Mouse (Mus musculus): ENCODE results near the gene Uqcrq. TPM values are rescaled to one million over a fixed set of nuclear protein-coding genes. Genes with fewer than 3 reads are reported as not detected.
A peak's percentile ranks its signal among the peaks of the same experiment; 100 is the strongest.

Gene Uqcrq
- polyA plus RNA-seq, 1 experiment from 2014 or later = 683 TPM

DNA sequence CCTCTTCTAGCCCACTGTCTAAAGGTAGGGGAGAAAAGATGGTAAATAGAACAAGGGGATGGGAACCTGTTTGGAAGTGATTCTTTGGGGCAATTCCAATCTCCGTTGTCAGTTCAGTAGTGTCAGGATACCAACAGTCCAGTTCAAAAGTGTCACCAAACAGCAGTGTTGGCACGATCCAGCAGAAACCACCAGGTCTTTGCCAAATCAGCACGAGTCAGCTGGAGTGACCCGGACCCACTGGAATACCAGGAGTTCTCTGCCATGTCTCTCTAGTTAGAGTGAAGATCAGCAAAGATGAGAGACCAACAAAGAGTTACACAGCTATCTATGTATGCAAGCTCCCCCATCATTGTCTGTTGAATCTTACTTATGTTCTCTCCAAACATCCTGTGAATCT is 16.8 kb downstream of the Uqcrq start:
- H3K9me3 ChIP-seq (ENCODE audit: control insufficient read depth, low read length) = no peaks in the 10 kb centered on the region

DNA sequence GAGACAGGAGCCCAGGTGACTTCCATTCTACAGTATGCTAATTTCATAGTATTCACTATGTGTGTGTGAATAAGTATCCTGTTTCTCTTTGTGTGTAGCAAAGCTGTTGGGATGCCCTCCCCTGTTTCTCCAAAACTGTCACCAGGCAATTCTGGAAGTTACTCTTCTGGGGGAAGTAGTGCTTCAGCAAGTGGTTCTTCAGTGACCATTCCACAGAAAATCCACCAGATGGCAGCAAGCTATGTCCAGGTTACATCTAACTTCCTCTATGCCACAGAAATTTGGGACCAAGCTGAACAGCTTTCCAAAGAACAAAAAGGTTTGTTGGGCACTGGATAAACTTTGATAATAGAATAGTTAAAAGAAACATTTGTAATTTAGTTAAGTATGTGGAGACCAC is 18.9 kb downstream of the Uqcrq start:
- H3K27ac ChIP-seq (replicated peaks; ENCODE audit: low read depth, low read length) = no peak overlapping the region
- no peak overlapping the region for H3K4me2 ChIP-seq (ENCODE audit: low read depth, low read length)
- ATAC-seq (ENCODE audit: low read depth) (no peak), DNase-seq (ENCODE audit: low spot score) (peak; percentile 47)
- H3K9me3 ChIP-seq (ENCODE audit: control insufficient read depth, low read length) = no peaks in the 10 kb centered on the region
- H3K36me3 ChIP-seq (ENCODE audit: control insufficient read depth, insufficient read depth, low read length) = peaks cover 93% of the 10 kb centered on the region
- H3K27me3 ChIP-seq (replicated peaks; ENCODE audit: control insufficient read depth, insufficient read depth, low read length) = no peaks in the 10 kb centered on the region
- no peaks in the 10 kb centered on the region for H3K4me1 ChIP-seq (ENCODE audit: control insufficient read depth, insufficient read depth, low read length)
- no peak overlapping the region for H3K4me3 ChIP-seq (ENCODE audit: low read depth, low read length)
- no peak overlapping the region for H3K9ac ChIP-seq (ENCODE audit: low read depth, low read length)

More for the DNA sequence above, 16.8 kb downstream of the Uqcrq start:
- over 99% methylated on average over 4 of the region's 4 CpGs for WGBS
- peaks cover 97% of the 10 kb centered on the region for H3K36me3 ChIP-seq (ENCODE audit: control insufficient read depth, insufficient read depth, low read length)
- H3K9ac ChIP-seq (ENCODE audit: low read depth, low read length) = no peak overlapping the region
- H3K4me1 ChIP-seq (ENCODE audit: control insufficient read depth, insufficient read depth, low read length) = no peaks in the 10 kb centered on the region
- no peak overlapping the region for H3K27ac ChIP-seq (replicated peaks; ENCODE audit: low read depth, low read length)
- H3K27me3 ChIP-seq (replicated peaks; ENCODE audit: control insufficient read depth, insufficient read depth, low read length) = no peaks in the 10 kb centered on the region
- no peak overlapping the region for H3K4me3 ChIP-seq (ENCODE audit: low read depth, low read length)
- no peak for ATAC-seq (ENCODE audit: low read depth)
- H3K4me2 ChIP-seq (ENCODE audit: low read depth, low read length) = no peak overlapping the region
- no peak for DNase-seq (ENCODE audit: low spot score)

DNA sequence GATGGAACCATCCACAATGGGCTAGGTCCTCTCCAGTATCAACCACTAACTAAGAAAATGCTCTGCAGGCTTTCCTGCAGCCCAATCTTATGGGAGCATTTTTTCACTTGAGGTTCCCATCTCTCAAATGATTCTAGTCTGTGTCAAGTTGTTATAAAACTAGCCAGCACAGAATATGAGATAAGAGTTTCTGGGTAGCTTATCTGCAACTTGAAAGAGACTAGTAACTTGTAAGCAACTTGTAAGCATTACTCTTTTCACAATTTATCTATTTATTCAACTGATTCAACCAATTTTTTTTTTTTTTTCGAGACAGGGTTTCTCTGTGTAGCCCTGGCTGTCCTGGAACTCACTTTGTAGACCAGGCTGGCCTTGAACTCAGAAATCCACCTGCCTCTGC is 27.0 kb downstream of the Uqcrq start:
- Histone ChIP-seq H3K27me3 (replicated peaks; ENCODE audit: control insufficient read depth, insufficient read depth, low read length) (no peaks in the 10 kb centered on the region), H3K9ac (ENCODE audit: low read depth, low read length) (no peak overlapping the region), H3K9me3 (ENCODE audit: control insufficient read depth, low read length) (no peaks in the 10 kb centered on the region), H3K4me3 (ENCODE audit: low read depth, low read length) (no peak overlapping the region), H3K4me2 (ENCODE audit: low read depth, low read length) (no peak overlapping the region), H3K36me3 (ENCODE audit: control insufficient read depth, insufficient read depth, low read length) (peaks cover 89% of the 10 kb centered on the region), H3K27ac (replicated peaks; ENCODE audit: low read depth, low read length) (no peak overlapping the region), H3K4me1 (ENCODE audit: control insufficient read depth, insufficient read depth, low read length) (no peaks in the 10 kb centered on the region)
- DNase-seq (ENCODE audit: low spot score) (no peak), ATAC-seq (ENCODE audit: low read depth) (no peak)
- WGBS = 96% methylated on average over 1 of the region's 1 CpGs

DNA sequence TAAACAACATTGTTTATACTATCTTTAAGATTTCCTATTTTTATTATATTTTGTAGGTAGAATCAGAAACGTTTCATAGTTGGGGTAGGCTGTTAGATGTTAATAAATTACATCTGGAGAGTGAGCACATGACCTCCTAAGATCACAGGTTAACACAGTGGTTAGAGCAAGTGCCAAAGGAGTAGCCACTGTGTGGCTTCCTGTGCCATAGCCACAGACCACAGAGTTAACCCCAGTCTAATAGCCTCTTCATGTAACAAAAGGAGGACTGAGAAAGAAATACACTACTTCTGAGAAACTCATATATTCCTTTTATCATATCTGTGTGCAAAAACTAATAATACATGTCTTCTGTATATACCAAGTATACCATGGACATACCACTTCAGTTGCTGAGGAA is 36.8 kb downstream of the Uqcrq start:
- no peak for DNase-seq (ENCODE audit: low spot score)
- Histone ChIP-seq H3K4me2 (ENCODE audit: low read depth, low read length) (no peak overlapping the region), H3K9ac (ENCODE audit: low read depth, low read length) (no peak overlapping the region), H3K4me3 (ENCODE audit: low read depth, low read length) (no peak overlapping the region), H3K27me3 (replicated peaks; ENCODE audit: control insufficient read depth, insufficient read depth, low read length) (no peaks in the 10 kb centered on the region), H3K4me1 (ENCODE audit: control insufficient read depth, insufficient read depth, low read length) (no peaks in the 10 kb centered on the region), H3K36me3 (ENCODE audit: control insufficient read depth, insufficient read depth, low read length) (peaks cover 71% of the 10 kb centered on the region), H3K9me3 (ENCODE audit: control insufficient read depth, low read length) (no peaks in the 10 kb centered on the region), H3K27ac (replicated peaks; ENCODE audit: low read depth, low read length) (no peak overlapping the region)
- ATAC-seq (ENCODE audit: low read depth) = no peak
- WGBS = 77% methylated on average over 1 of the region's 1 CpGs

DNA sequence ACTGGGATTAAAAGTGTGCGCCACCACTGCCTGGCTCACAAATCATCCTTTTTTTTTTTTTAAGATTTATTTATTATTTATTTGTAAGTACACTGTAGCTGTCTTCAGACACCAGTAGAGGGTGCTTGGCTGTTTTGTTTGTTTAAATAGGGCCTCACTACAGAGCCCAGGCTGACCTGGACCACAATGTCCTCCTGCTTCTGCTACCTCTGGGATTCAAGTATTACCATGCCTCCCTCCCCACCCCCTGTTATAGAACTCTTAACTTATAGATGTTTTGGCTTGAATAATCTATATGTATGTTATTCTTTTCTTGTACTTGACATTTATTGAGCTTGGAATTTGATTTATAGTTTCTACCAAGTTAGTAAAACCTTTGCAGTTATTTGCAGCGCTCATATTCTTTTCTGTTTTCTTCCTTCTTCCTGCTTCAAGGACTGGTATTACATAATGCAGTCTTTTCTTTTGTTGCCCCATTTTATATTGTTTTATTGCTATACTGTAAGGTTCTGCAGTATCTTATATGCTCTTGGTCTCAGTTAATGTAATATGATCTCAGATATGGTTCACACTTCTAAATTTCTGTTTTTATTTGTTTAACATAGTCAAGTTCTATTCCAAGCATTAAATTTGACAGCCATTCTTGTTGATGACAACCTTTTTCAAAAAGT is 46.7 kb downstream of the Uqcrq start:
- ATAC-seq (ENCODE audit: low read depth) (no peak), DNase-seq (ENCODE audit: low spot score) (no peak)
- Histone ChIP-seq H3K27me3 (replicated peaks; ENCODE audit: control insufficient read depth, insufficient read depth, low read length) (no peaks in the 10 kb centered on the region), H3K4me3 (ENCODE audit: low read depth, low read length) (no peak overlapping the region), H3K36me3 (ENCODE audit: control insufficient read depth, insufficient read depth, low read length) (peaks cover 46% of the 10 kb centered on the region), H3K4me1 (ENCODE audit: control insufficient read depth, insufficient read depth, low read length) (no peaks in the 10 kb centered on the region), H3K9ac (ENCODE audit: low read depth, low read length) (no peak overlapping the region), H3K9me3 (ENCODE audit: control insufficient read depth, low read length) (no peaks in the 10 kb centered on the region), H3K4me2 (ENCODE audit: low read depth, low read length) (no peak overlapping the region), H3K27ac (replicated peaks; ENCODE audit: low read depth, low read length) (no peak overlapping the region)
- 95% methylated on average over 2 of the region's 2 CpGs for WGBS

DNA sequence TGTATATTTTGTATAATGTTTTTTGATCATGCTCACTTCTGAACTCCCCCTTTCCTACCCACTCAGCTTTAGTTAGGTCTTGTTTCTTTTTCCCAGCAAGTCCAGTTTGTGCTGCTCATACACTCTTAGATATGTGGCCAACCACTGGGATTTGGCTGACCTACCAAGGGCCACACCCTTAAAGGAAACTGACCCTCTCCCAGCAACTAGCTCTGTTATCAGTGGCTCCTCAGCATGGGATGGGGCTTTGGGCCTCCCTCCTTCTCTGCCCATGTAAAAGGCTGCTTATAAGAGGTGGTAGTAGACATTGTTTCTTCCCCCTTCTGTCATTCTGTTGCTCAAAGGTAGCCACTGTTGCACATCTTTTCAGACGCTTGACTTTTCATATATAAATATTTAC is 51.7 kb downstream of the Uqcrq start:
- WGBS = 93% methylated on average over 1 of the region's 1 CpGs
- no peak for ATAC-seq (ENCODE audit: low read depth)

More for the DNA sequence above, 51.7 kb downstream of the Uqcrq start:
- H3K36me3 ChIP-seq (ENCODE audit: control insufficient read depth, insufficient read depth, low read length) = peaks cover 56% of the 10 kb centered on the region
- no peak for DNase-seq (ENCODE audit: low spot score)
- no peak overlapping the region for H3K4me2 ChIP-seq (ENCODE audit: low read depth, low read length)
- H3K4me1 ChIP-seq (ENCODE audit: control insufficient read depth, insufficient read depth, low read length) = no peaks in the 10 kb centered on the region
- H3K9ac ChIP-seq (ENCODE audit: low read depth, low read length) = no peak overlapping the region
- H3K4me3 ChIP-seq (ENCODE audit: low read depth, low read length) = no peak overlapping the region
- no peaks in the 10 kb centered on the region for H3K9me3 ChIP-seq (ENCODE audit: control insufficient read depth, low read length)
- H3K27ac ChIP-seq (replicated peaks; ENCODE audit: low read depth, low read length) = no peak overlapping the region
- no peaks in the 10 kb centered on the region for H3K27me3 ChIP-seq (replicated peaks; ENCODE audit: control insufficient read depth, insufficient read depth, low read length)

Small RNA genes within 50 kb of the gene (microRNA-seq; reads per million reads assigned to microRNA genes)
- gene Mir6920 (ENCODE audit: borderline number of aligned reads) = not detected

Other genes with a start within 250 kb of the Uqcrq start
- 85.8 and 86.5 TPM in 2 replicates for gene Hspa4, start 130.4 kb downstream of the Uqcrq start, polyA plus RNA-seq (2014; fragmentation: Nextera tagmentation; extraction: Ambion mirVana)
- 18.6 and 18.7 TPM in 2 replicates for gene Zcchc10, start 106.2 kb downstream of the Uqcrq start, polyA plus RNA-seq (2014; fragmentation: Nextera tagmentation; extraction: Ambion mirVana)
- 50.8 and 59.7 TPM in 2 replicates for gene Aff4, start 80.0 kb downstream of the Uqcrq start, polyA plus RNA-seq (2014; fragmentation: Nextera tagmentation; extraction: Ambion mirVana)
- not detected in 2 replicates for gene Leap2, start 7.7 kb downstream of the Uqcrq start, polyA plus RNA-seq (2014; fragmentation: Nextera tagmentation; extraction: Ambion mirVana)
- gene Gdf9, start 192 bp upstream of the Uqcrq start, polyA plus RNA-seq (2014; fragmentation: Nextera tagmentation; extraction: Ambion mirVana) = 1.2 and 2.7 TPM in 2 replicates
- gene Gm10447, start 26.3 kb upstream of the Uqcrq start, polyA plus RNA-seq (2014; fragmentation: Nextera tagmentation; extraction: Ambion mirVana) = not detected in 2 replicates
- 2.9 and 4.0 TPM in 2 replicates for gene Shroom1, start 26.4 kb upstream of the Uqcrq start, polyA plus RNA-seq (2014; fragmentation: Nextera tagmentation; extraction: Ambion mirVana)
- gene Gm9837, start 39.6 kb upstream of the Uqcrq start, polyA plus RNA-seq (2014; fragmentation: Nextera tagmentation; extraction: Ambion mirVana) = not detected in 2 replicates
- gene Gm9945, start 49.3 kb upstream of the Uqcrq start, polyA plus RNA-seq (2014; fragmentation: Nextera tagmentation; extraction: Ambion mirVana) = not detected in 2 replicates
- 1.00 and 1.0 TPM in 2 replicates for gene Sowaha, start 49.4 kb upstream of the Uqcrq start, polyA plus RNA-seq (2014; fragmentation: Nextera tagmentation; extraction: Ambion mirVana)
- gene Sept8, start 88.4 kb upstream of the Uqcrq start, polyA plus RNA-seq (2014; fragmentation: Nextera tagmentation; extraction: Ambion mirVana) = 42.2 and 46.6 TPM in 2 replicates
- gene Kif3a, start 136.5 kb upstream of the Uqcrq start, polyA plus RNA-seq (2014; fragmentation: Nextera tagmentation; extraction: Ambion mirVana) = 75.4 and 77.0 TPM in 2 replicates
- 1.1 and 4.3 TPM in 2 replicates for gene Il4, start 187.8 kb upstream of the Uqcrq start, polyA plus RNA-seq (2014; fragmentation: Nextera tagmentation; extraction: Ambion mirVana)
- not detected in 2 replicates for gene Il13, start 203.9 kb upstream of the Uqcrq start, polyA plus RNA-seq (2014; fragmentation: Nextera tagmentation; extraction: Ambion mirVana)

Data from embryonic facial prominence, embryonic 14.5 days (tissue).